18 mouse cellular contexts compared by ENCODE assay signal in genomic region chr8:118452445-118453103, GRCm38 (mm10).
DNase-seq lines count a peak whose midpoint lies in the region; ATAC-seq and TF ChIP-seq lines count a peak whose summit lies in the region.
"Had no signal": no experiment of that assay in that cellular context is flagged by ENCODE, and none has a peak within 500 bp of the region (broad histone marks: within the 10 kb centered on the region; RNA-seq: fewer than 3 reads in every experiment).

No protein-coding gene starts in this region.

- H3K4me1 ChIP-seq in kidney, adult 2 months (ENCODE audit: control insufficient read depth, insufficient read depth, low read length), result no peaks in the 10 kb centered on the region
- no peaks in the 10 kb centered on the region for H3K4me1 ChIP-seq in neural tube, embryonic 15.5 days
- H3K4me1 ChIP-seq: limb, embryonic 15.5 days; midbrain, embryonic 10.5 days had no signal

- H3K9me3 ChIP-seq in neural tube, embryonic 15.5 days (replicated peaks), result no peaks in the 10 kb centered on the region
- H3K9me3 ChIP-seq: heart, embryonic 12.5 days; limb, embryonic 15.5 days; midbrain, embryonic 10.5 days had no signal

- TF ChIP-seq CTCF in kidney, adult 2 months (conservative IDR thresholded peaks at IDR 0.05; ENCODE audit: insufficient read depth, insufficient read length, low read depth, low read length), result no peak

- no peak overlapping the region for H3K4me3 ChIP-seq in kidney, adult 2 months (ENCODE audit: insufficient read depth, low read depth, low read length)
- H3K4me3 ChIP-seq in neural tube, embryonic 15.5 days (replicated peaks), result no peak overlapping the region
- H3K4me3 ChIP-seq: heart, embryonic 12.5 days; limb, embryonic 15.5 days; midbrain, embryonic 10.5 days had no signal

- TF ChIP-seq POLR2A in kidney, adult 2 months (IDR thresholded peaks at IDR 0.05; ENCODE audit: low read depth, low read length), result no peak

- H3K9ac ChIP-seq in neural tube, embryonic 15.5 days (replicated peaks), result no peak overlapping the region
- H3K9ac ChIP-seq: heart, embryonic 12.5 days; limb, embryonic 15.5 days had no signal

- H3K27ac ChIP-seq in kidney, adult 2 months (ENCODE audit: insufficient read depth, low read depth, low read length), result no peak overlapping the region
- 0 out of 2 replicates have a peak overlapping the region, but pooled peaks have one; percentile 42 for H3K27ac ChIP-seq in neural tube, embryonic 15.5 days (replicated peaks)
- H3K27ac ChIP-seq: limb, embryonic 15.5 days; midbrain, embryonic 10.5 days had no signal

- H3K27me3 ChIP-seq in kidney, adult 2 months (replicated peaks; ENCODE audit: control insufficient read depth, insufficient read depth, low read length), result no peaks in the 10 kb centered on the region
- no peaks in the 10 kb centered on the region for H3K27me3 ChIP-seq in neural tube, embryonic 15.5 days (replicated peaks)
- H3K27me3 ChIP-seq: heart, embryonic 12.5 days; limb, embryonic 15.5 days had no signal

- peak; percentile 12 for DNase-seq in adrenal gland, adult 8-10 months
- DNase-seq in adrenal gland, adult 2 months, result no peak
- DNase-seq in kidney, adult 2 months, result peak; percentile 45
- no peak for DNase-seq in kidney, adult 8-10 months
- peak; percentile 5 to 22 for DNase-seq in kidney, postnatal 36 days
- no peak for DNase-seq in heart, adult 18-20 months
- no peak for DNase-seq in cerebellum, postnatal 10 days
- DNase-seq: cerebellum, adult 8-10 months; gastrocnemius, postnatal 36 days; heart, postnatal 36 days; layer of hippocampus, postnatal 36 days; lung, postnatal 14 days had no signal

- H3K36me3 ChIP-seq in kidney, adult 2 months (ENCODE audit: control insufficient read depth, insufficient read depth, low read length), result no peaks in the 10 kb centered on the region
- no peaks in the 10 kb centered on the region for H3K36me3 ChIP-seq in neural tube, embryonic 15.5 days
- H3K36me3 ChIP-seq: G1E; heart, embryonic 12.5 days; limb, embryonic 15.5 days; midbrain, embryonic 10.5 days had no signal

- peak; percentile 74 for ATAC-seq in neural tube, embryonic 15.5 days (ENCODE audit: low FRiP score)
- ATAC-seq: CD4-positive, CD25-positive, alpha-beta regulatory T cell, adult 4 months had no signal

- 35% methylated on average over 11 of the region's 11 CpGs for WGBS in kidney, adult 2 months
- 26% methylated on average over 11 of the region's 11 CpGs for WGBS in neural tube, embryonic 15.5 days

- no peak overlapping the region for H3K4me2 ChIP-seq in neural tube, embryonic 15.5 days
- H3K4me2 ChIP-seq: heart, embryonic 12.5 days; limb, embryonic 15.5 days had no signal

Comparison
In these comparisons a context has a peak if more than half of its experiments do, and no peak if none do; other contexts are left out.
1. DNase-seq: peak in adrenal gland, adult 8-10 months (single experiment), kidney, adult 2 months (single experiment) and kidney, postnatal 36 days (2 of 2); none in adrenal gland, adult 2 months (single experiment), kidney, adult 8-10 months (0 of 2), heart, adult 18-20 months (0 of 2) and cerebellum, postnatal 10 days (0 of 2).